Mouse (Mus musculus): Measurements from ENCODE around the gene Slc22a4.

Gene Slc22a4
- long read RNA-seq, experiment 1, partial matches to known transcripts: 1 of 7 reads
- long read RNA-seq, experiment 1, other reads (novel, unspliced or antisense): 2 of 7 reads
- long read RNA-seq, experiment 2, partial matches to known transcripts: 0 of 2 reads
- long read RNA-seq, experiment 2, other reads (novel, unspliced or antisense): 0 of 2 reads

DNA sequence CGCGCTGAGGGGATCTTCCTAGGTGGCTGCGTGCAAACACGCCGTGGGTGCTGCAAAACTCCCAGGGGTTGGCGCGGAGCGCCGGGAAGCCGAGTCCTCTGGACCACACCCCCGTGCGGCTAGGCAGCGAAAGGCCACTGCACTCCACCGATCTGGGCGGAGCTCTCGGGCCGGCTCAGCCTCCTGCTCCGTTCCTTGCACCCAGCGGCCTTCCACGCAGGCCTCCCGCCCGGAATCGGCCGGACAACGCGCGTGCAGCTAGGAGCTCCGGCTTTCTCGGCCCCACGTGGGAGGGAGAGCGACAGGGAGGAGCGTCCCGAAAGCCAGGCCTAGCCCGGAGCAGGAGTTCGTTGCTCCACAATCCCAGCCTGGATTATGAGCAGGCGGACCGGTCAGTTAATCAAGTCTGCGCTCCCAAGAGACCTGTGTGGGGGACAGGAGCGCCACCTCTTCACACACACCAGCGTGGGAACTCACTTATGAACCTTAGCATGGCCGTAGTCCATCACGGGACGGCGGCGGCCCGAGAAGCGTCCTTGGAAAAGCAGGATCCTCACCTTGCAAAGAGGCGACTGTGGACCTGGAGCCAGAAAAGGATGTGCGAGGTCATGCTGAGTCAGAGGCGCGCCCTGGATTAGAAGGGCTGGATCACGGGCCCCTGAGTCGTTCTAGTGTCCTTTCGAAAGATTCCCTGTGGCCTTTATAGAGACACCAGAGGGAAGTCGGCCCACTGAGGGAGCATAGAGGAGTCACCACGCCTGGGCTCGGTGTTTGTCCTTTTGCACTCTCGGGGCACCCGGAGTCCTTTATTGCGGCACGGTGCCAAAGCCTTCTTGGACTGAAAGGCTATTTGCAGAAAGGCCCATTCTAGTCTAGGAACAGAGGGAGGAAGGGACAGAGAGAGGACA lies at the start of gene Slc22a4:
Gene Slc22a4 (minus strand): TSS at position 47 of the 908 bp plus-strand sequence.
- intact Hi-C loops (cut with DNase I): no loop called here

DNA sequence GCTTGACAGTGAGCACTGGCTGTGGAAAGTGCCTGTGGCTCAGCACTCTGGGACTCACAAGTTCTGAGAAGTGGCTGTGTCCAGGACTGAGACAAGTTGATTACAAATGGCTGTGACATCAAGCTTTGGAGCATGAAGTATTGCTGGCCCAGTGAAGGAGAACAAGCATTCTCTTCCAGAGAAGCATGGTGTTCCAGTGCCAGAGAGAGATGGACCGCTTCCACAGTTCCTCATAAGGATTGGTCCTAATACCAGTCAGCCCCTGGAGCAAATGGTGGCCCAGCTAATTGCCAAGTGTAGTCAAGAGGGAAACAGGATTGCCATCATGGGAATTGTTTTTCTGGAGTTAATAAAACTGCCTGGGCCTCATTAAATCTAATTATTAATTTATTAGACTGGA lies 48.2 kb upstream of the Slc22a4 start:
- intact Hi-C loops (cut with DNase I): no loop called here

DNA sequence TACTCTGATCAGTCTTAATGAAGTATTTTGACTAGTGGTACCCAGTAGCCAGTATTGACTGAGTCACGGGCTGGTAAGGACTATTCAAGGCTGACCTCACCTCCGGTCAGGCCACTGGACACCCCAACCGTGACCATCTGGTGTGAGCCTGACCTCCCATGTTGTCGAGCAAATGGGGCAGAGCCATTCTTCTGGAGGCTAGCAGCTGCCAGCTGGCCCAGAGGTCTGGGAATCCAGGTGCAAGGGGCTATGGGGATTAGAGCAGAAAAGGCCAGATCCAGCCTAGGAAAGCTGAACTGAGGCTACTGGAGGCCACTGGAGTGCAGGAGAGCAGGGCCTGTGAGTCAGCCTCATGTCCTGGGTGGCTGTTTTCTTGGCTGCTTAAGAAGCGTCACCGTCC lies 47.5 kb upstream of the Slc22a4 start:
- intact Hi-C loops (cut with DNase I): no loop called here

DNA sequence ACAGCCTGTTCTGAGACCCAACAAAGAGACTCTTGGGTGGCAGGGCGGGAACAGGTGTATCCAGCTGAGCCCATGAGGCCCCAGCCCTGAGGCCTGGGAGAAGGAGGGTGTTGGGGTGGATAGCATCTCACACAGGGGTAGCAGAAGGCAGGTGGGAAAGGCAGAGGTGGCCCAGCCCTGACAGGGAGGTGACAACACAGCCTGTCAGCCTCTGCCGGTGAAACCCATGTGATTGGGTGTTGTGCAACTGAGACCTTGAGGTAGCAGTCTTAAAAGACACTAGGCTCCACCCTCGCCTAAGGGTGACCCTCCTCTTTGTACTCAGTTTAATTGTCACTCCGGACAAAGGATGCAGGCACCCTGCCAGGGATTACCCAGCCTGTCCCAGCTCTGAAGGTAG lies 45.4 kb upstream of the Slc22a4 start:
- intact Hi-C loops (cut with DNase I): no loop called here

DNA sequence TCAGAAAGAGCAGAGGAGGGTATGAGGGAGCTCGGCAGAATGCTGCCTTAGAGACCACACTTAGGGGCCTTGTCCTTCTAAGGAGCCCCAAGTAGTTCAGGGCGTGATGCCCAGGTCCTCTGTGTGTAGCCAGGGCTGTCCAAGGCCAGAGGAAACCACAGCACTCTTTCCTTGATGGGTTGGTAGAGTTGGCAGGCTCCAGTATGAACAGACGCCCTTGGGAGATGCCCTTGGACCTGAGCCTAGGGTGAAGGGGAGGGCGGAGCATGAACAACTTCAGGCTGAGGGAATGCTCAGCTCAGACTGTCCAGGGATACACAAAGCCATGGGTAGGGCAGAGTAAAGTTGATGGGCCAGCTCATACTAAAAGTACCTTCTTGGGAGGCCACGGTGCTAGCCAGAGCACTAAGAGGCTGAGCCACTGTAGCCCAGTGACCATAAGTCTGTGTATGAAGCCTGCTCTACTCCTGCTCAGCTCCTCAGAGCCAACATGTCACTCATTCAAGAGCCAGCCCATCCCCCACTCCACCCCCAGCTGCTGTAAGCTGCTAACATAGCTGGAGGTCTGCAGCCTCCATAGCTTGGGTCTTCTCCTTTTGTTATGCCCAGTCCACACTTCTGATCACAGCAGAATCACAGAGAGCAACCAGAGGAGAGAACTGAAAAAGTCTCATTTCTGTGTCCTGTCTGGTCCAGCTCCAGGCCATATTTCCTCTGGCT lies 44.0 kb upstream of the Slc22a4 start:
- intact Hi-C loops (cut with DNase I): no loop called here

DNA sequence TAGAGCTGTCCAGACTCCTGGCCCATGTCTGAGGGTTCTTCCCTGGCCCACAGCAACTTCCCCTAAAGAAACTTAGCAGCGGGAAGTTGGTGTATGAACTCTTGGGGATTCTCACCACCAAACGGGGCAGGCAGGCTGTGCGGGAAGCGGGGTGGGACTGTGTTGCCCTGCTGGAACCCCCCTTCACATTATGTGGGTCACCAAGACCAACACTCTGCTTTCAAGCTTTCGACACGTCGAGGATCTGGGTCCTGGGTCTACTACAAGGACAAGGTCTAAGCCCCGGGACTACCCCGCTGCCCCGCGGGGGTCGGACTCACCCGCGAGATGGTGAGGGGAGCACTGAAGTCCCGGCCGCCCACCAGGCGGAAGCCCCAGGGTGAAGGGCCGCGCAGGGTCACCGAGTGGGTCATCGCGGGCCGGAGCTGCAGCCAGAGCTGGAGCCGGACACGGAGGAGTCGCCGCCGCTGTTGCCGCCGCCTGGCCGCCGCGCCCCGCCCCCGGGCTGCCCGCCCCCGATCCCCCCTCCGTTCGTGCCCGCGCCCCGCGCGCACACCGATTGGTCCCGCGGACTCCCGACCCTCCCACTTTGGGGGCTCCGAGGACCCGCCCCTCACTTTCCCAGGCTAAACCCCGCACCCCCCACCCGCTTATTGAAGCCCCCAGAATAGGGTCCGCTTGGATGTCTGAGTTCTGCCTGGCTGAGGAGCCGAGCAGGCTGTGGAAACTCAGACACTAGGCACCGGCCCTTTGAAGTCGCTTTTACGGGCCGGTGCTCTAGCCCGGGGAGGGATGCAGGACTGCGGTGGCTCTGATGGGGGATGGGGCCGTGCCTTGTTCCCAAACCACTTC lies 40.9 kb upstream of the Slc22a4 start, which contains the start of gene Pdlim4:
Gene Pdlim4 (minus strand): TSS at position 495 of the 852 bp plus-strand sequence.
- intact Hi-C loops (cut with DNase I): no loop called here

DNA sequence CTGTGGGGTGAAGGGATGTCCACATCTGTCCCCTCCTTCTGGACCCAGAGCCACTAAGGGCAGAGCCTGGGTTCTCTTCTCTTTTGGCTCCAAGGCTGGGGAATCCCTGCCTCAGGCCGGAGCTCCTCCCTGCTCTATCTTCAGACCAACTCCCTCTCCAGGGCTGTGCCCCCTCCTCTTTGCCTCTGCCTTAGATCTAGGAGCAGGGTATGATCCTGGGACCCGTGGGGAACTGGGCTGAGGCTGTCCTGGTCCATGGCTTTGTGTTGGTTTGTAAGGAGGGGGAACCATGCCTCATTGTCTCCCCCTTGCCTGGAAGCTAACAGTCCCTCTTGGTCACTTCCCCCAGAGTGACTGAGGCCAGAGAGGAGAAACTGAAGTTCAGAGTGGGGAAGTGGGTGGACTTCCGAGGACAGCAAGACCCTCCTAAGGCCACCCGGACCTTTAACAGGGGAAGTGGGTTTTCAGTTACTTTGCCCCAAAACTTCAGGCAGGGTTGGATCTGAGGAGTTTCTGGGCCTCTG lies 40.2 kb upstream of the Slc22a4 start:
- intact Hi-C loops (cut with DNase I): no loop called here

DNA sequence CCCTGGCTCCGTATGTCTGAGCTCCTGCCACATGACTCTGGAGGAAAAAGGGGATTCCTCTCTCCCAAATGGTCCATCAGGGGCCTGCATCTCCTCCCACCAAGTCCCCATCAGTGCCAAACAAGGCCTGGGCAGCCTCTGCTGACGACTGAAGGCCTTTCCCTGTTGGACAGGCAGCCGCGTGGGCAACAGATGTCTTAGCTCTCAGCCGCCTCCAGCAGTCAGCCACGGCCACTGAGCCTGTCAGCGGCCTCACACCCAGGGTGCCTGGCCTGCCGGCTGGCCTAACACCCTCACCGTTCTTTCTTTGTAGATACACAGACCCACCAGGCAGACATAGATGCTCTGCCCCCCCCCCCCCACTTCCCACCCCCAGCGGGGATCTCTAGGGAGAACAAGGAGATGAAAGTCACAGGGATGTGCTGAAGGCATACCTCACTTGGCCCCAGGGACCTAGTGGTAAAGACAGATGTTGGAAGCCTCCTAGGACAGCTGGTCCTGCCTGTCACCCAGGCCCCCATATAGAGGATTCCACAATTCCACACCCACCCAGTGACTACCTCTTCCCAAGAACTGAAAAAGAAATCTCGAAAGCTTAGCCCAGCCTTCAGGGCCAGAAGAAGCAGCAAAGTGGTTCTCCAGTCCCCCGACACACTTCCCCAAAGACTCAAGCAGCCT lies 39.6 kb upstream of the Slc22a4 start:
- intact Hi-C loops (cut with DNase I): no loop called here

DNA sequence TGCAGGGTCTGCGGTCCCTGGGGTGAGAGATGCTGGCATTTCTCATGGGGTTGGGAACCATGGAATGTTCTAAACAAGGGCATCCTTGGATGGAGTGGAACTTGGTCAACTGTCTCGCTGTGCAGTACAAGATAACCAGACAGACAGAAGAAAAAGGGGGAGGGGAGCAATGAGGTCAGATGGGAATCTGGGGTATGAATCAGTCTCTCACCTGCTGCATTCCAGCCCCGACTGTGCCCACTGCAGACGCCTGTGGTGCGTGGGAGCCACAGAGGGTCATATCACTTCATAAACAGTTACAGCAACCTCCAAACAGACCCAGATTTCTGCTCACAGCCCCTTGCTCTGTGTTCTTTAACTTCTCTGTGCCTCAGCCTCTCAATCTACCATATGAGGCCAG lies 38.5 kb upstream of the Slc22a4 start:
- intact Hi-C loops (cut with DNase I): no loop called here

DNA sequence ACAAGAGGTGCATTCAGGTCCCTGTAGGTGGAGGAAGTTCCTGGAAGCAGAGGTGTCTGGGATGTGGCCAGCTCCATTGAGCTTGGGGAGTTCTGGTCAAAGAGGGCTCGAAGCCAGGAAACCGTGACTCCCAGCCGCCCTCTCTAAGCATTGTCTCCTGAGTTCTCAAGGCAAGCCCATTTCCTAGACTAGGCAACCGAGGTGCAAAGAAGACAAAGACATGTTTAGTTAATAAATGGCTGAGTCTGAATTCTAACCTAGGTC lies 38.0 kb upstream of the Slc22a4 start:
- intact Hi-C loops (cut with DNase I): no loop called here

DNA sequence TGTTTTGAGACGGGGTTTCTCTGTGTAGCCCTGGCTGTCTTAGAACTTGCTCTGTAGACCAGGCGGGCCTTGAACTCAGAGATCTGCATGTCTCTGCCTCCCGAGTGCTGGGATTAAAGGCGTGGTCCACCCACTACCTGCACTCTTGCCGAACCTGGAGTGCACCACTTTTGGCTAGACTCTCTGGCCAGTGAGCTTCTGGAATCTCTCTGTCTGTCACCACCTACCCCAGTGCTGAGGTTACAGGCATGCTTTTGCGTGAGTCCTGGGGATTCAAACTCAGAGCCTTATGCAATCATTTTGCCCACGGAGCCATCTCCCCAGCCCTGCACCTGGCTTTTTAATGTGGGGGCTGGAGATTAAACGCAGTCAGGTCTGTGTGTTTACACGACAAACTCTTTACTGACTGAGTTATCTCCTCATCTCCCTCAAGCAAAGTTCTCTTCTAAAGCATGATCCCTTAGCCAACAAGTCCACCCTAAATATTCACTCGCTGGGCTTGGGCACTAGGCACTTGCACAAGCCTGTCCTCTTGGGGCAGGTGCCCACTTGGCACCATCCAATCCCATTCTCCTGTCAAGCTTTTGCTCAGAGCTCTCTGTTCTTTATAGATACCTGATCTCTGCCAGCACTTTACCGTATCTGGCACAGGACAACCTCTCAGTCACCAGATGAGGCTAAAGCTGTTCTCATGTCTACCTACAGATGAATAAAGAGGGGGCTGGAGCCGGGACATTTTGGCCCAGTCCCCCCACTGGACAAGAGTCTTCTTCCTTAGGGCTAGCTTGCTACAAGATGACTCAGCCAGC lies 37.4 kb upstream of the Slc22a4 start:
- intact Hi-C loops (cut with DNase I): no loop called here

DNA sequence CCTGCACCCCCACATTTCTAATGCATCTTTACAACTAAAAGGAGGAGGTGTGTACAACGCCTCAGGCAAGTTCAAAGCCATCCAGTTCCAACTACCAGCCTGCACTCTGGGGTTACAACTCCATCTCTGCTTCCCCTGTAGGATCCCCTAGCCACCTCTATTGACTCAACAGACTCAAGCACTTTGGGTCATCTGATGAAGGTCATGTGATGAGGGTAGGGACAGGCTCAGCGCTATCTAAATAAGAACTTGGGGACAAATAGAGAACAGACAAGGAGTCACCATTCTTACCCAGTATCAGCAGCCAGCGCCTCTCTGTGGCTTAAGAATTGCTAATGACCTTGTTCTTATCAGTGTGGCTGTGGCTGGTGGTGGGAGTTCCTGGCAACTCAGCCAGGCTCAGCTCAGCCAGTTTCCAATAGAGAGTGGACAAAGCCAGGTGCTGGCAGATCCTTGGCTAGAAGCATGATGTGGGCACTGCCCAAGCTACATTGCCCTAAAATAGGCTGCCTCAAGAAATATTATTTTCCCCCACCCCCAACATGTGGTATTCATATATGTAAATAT lies 36.6 kb upstream of the Slc22a4 start:
- intact Hi-C loops (cut with DNase I): no loop called here

DNA sequence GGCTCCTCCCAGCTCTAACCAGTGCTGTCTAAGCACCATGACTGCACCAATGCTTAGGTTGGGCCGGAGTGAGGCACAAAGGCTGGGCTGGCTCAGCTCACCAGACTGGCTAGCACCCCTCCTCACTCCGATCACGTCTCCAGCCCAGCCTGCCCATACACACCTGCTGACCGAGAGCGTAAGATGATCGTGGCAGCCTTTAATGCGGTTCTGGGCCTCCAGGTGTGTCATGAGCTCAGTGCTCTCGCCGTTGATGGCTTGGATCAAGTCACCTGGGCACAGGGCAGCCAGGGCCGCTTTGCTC lies 35.5 kb upstream of the Slc22a4 start:
- intact Hi-C loops (cut with DNase I): no loop called here

DNA sequence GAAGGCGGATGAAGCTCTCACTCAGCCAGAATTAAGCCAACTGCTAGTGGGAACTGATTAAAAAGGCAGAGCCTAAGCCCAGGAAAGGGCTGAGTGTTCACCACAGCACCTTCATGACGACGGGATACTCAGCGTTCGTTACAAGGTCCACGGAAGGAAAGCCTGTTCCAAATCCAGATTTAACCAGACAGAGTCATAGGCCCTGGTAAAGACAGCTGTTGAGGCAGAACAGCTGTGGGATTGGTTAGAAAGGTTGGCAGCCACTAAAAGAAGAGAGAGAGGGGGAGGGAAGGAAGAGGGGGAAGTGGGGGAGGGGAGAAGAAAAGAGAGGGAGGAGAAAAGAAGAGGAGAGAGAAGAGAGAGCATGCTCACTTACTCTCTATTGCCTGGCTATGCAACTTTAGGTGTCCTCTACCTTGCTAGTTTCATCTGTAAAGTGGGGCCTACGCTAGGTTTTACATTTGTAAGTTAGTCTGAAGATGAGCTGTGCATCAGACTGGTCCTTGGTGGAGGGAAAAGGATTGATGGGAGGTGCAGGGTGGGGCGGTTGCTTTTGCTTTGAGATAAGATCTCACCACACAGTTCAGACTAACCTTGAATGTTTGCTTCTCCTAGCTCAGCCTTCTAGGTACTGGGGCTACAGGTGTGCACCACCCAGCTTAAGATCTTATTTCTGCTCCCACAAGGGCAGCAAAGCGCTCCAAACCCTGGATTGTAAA lies 35.0 kb upstream of the Slc22a4 start:
- intact Hi-C loops (cut with DNase I): no loop called here

DNA sequence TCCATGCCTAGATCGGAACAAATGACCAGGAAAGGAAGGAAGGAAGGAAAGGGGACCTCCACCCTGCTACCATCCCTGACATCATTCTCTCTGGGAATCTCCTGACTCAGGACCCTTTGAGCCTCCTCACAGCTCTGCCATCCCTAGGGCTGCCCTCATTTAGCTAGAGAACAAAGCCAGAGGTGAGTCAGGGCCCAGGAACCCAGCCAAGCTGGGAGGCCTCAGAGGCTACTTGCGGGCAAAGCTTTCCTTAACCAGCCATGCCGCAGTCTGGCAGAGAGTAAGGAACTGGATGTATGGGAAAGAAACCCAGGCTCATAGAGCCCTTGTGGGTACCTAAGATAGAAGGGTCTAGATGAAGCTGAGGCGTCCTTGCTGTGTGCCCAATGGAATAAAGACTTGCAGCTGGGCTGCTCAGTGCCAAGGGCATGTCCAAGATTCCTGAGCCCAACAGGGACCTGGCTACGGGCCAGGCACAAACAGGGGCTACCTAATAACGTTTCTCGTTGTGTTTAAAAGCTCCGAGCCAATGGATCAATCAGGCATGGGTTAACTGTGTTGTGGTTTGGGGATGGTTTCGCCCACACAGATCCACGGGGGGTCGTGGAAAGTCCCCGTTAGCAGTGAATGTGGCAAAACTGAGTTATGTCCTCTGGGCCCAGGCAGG lies 34.3 kb upstream of the Slc22a4 start:
- intact Hi-C loops (cut with DNase I): no loop called here

DNA sequence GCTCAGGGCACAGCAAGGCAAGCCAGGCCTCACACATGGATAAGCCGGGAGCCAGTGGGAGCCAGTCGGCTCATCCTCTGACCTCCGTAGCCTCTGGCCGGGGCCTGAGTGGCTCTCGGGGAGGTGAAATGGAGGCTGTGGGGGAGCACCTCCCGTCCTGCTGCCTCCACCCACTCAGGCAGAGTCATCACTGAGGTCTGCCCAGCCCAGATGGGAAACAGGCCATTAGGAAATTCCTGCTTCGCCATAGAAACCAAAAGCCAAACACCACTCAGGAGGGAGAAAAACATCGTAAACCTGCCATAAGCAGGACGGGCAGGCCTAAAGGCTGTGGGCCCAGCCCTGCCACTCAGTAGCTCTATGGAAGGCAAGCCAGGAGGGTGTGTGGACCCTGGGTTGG lies 32.4 kb upstream of the Slc22a4 start:
- intact Hi-C loops (cut with DNase I): no loop called here

DNA sequence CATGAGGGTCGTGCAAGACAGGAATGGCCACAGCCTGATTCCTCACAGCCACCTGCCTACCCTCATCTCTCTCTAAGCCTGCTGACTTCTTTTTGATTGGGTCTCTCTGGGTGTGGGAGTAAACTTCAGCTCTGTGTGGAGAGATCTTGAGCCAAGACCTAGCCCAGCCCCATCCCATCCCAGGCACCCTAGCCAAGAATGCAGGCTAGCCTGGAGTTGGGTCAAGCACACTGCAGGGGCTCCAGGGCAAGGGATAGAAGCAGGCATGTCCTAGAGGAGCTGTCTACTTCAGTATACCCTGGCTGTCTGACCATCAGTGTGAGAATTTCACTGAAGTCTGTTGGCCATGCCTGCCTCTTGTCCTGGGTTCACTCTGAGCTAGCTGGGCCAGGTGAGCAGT lies 31.6 kb upstream of the Slc22a4 start:
- intact Hi-C loops (cut with DNase I): loop anchor here (10.0 kb wide), 1 partner anchor 125 kb away; no protein-coding TSS in a partner anchor

DNA sequence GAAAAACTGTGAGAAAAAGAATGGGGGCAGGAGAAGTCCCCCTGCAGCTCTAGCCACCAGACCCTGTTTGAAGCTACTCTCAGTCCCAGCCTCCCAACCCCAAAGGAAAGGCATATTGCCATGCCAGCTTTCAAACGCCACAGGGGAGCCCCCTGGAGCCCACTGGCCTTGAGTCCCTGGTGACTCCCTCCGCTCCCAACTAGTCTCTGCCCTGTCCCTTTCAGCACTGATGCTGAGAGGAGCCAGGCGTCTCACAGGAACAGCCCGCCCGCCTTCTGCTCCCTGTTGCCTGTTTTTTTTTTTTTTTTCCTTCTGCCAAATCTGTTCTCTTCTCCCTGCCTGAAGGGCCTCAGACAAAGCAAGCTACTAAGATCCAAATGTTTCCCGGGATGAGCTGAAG lies 30.8 kb upstream of the Slc22a4 start:
- intact Hi-C loops (cut with DNase I): loop anchor here (10.0 kb wide), 1 partner anchor 124 kb away; no protein-coding TSS in a partner anchor

Measured in adrenal gland (tissue).